Mouse (Mus musculus): ENCODE results near the gene Aup1.

Aup1 gene

GRCm38 (mm10) chr6:83104158-83104557 lies 49.8 kb downstream of the Aup1 start:
- DNase-seq (ENCODE audit: low spot score in 2 of 2), result no peak
